Mouse (Mus musculus) CH12.LX (cell line): Measurements from ENCODE around the gene Abcb10. TPM values are rescaled to one million over a fixed set of nuclear protein-coding genes. Genes with fewer than 3 reads are reported as not detected.
A peak's percentile ranks its signal among the peaks of the same experiment; 100 is the strongest.
"Not testable (repeated sequence)": the region's sequence is repeated elsewhere in the genome, so short reads cannot be mapped to it uniquely, and the experiment has no call there.

Experiments used
- DNase-seq: peaks from one replicate; pipeline ENCODE4 v3.0.0-alpha.2; 2013; ENCODE audit errors: extremely low read depth
- H3K27ac ChIP-seq: 2 replicates; pipeline ENCODE4 v1.5.1; 2012; ENCODE audit warnings: low read depth, mild to moderate bottlenecking, control low read depth, moderate library complexity; ENCODE audit not compliant: insufficient read depth
- H3K27me3 ChIP-seq: replicated peaks from 2 replicates; pipeline ENCODE3; 2012; ENCODE audit warnings: inconsistent platforms
- H3K36me3 ChIP-seq, 2 experiments: replicated peaks in 1 of 2; 2 replicates each; pipeline versions ENCODE3 to v1.6.1; 2012; ENCODE audit warnings: inconsistent platforms in 1 of 2, low read length in 1 of 2, mild to moderate bottlenecking in 1 of 2, mixed read lengths in 1 of 2, moderate library complexity in 1 of 2; ENCODE audit not compliant: control insufficient read depth in 1 of 2, insufficient read depth in 1 of 2
- H3K4me1 ChIP-seq, 2 experiments: 2 replicates each; pipeline ENCODE4 v1.6.1; 2012; ENCODE audit warnings: inconsistent platforms in 1 of 2, moderate library complexity in 1 of 2; ENCODE audit not compliant: insufficient read depth in 2 of 2, control insufficient read depth in 1 of 2
- H3K4me2 ChIP-seq: 2 replicates; pipeline ENCODE4 v1.6.1; 2012; ENCODE audit warnings: low read depth, mild to moderate bottlenecking, control low read depth; ENCODE audit not compliant: poor library complexity, insufficient read depth, severe bottlenecking
- H3K4me3 ChIP-seq, 3 experiments: fragments of 150-350 bp in 1 of 3; sonication (generic) in 1 of 3; replicated peaks in 1 of 3; 2 replicates each; pipeline versions ENCODE3 to v1.5.1; 2011 to 2012; ENCODE audit warnings: low read depth in 2 of 3, low read length in 2 of 3, mild to moderate bottlenecking in 2 of 3, moderate library complexity in 2 of 3, control low read depth in 1 of 3, improper control_type of control experiment in 1 of 3, inconsistent platforms in 1 of 3, mixed read lengths in 1 of 3; ENCODE audit not compliant: poor library complexity in 1 of 3
- H3K79me2 ChIP-seq: replicated peaks from 2 replicates; pipeline ENCODE4 v1.6.1; 2012; ENCODE audit warnings: mild to moderate bottlenecking, moderate library complexity; ENCODE audit not compliant: control insufficient read depth, poor library complexity, insufficient read depth, severe bottlenecking; ENCODE audit errors: extremely low read depth
- H3K9ac ChIP-seq: 2 replicates; pipeline ENCODE4 v1.6.1; 2012; ENCODE audit warnings: low read depth, mild to moderate bottlenecking, control low read depth, moderate library complexity; ENCODE audit not compliant: insufficient read depth
- H3K9me3 ChIP-seq: replicated peaks from 2 replicates; pipeline ENCODE3; 2012; ENCODE audit warnings: low read length, inconsistent platforms, mixed read lengths
- BHLHE40 ChIP-seq: IDR thresholded peaks from 2 replicates; pipeline ENCODE4 v1.6.1; 2011; ENCODE audit warnings: mild to moderate bottlenecking, low read depth, low read length, improper control_type of control experiment
- CHD2 ChIP-seq: IDR thresholded peaks from 2 replicates; pipeline ENCODE4 v1.6.1; 2011; ENCODE audit warnings: low read length, improper control_type of control experiment
- ELF1 ChIP-seq: IDR thresholded peaks from 2 replicates; pipeline ENCODE4 v1.6.1; 2014; ENCODE audit warnings: low read depth, mild to moderate bottlenecking, inconsistent platforms, low read length, improper control_type of control experiment
- HCFC1 ChIP-seq: IDR thresholded peaks from 2 replicates; pipeline ENCODE4 v1.6.1; 2012; ENCODE audit warnings: low read depth, mild to moderate bottlenecking, inconsistent platforms, low read length, improper control_type of control experiment
- IRF4 ChIP-seq: IDR thresholded peaks from 2 replicates; pipeline ENCODE4 v1.6.1; 2014; ENCODE audit warnings: low read depth, mild to moderate bottlenecking, inconsistent platforms, low read length, improper control_type of control experiment
- JUN ChIP-seq: IDR thresholded peaks from 2 replicates; pipeline ENCODE4 v1.6.1; 2011; ENCODE audit warnings: low read depth, mild to moderate bottlenecking, low read length, improper control_type of control experiment, moderate library complexity; ENCODE audit not compliant: insufficient read depth
- KAT2A ChIP-seq: IDR thresholded peaks from 2 replicates; pipeline ENCODE4 v1.6.1; 2012; ENCODE audit warnings: low read length, improper control_type of control experiment, inconsistent platforms; ENCODE audit not compliant: insufficient replicate concordance
- MAX ChIP-seq: IDR thresholded peaks from 2 replicates; pipeline ENCODE4 v1.6.1; 2011; ENCODE audit warnings: low read length, improper control_type of control experiment
- MAZ ChIP-seq: IDR thresholded peaks from 2 replicates; pipeline ENCODE4 v1.6.1; 2012; ENCODE audit warnings: low read depth, mild to moderate bottlenecking, inconsistent platforms, low read length, improper control_type of control experiment, moderate library complexity
- POLR2A ChIP-seq: IDR thresholded peaks from 2 replicates; pipeline ENCODE4 v1.6.1; 2011; ENCODE audit warnings: low read depth, mild to moderate bottlenecking, improper control_type of control experiment, low read length
- POLR2AphosphoS2 ChIP-seq: IDR thresholded peaks from 2 replicates; pipeline ENCODE4 v1.6.1; 2011; ENCODE audit warnings: low read depth, low read length, improper control_type of control experiment
- RCOR1 ChIP-seq: conservative IDR thresholded peaks from 2 replicates; pipeline ENCODE4 v1.6.1; 2012; ENCODE audit warnings: low read depth, mild to moderate bottlenecking, inconsistent platforms, low read length, improper control_type of control experiment
- SIN3A ChIP-seq: IDR thresholded peaks from 2 replicates; pipeline ENCODE4 v1.6.1; 2012; ENCODE audit warnings: low read length, improper control_type of control experiment, inconsistent platforms
- SMC3 ChIP-seq: IDR thresholded peaks from 2 replicates; pipeline ENCODE4 v1.6.1; 2011; ENCODE audit warnings: low read depth, low read length, improper control_type of control experiment
- TBP ChIP-seq: conservative IDR thresholded peaks from 2 replicates; pipeline ENCODE4 v1.6.1; 2011; ENCODE audit warnings: low read depth, low read length, improper control_type of control experiment
- UBTF ChIP-seq: IDR thresholded peaks from 2 replicates; pipeline ENCODE4 v1.6.1; 2012; ENCODE audit warnings: low read depth, mild to moderate bottlenecking, inconsistent platforms, low read length, improper control_type of control experiment, moderate library complexity
- USF1 ChIP-seq: IDR thresholded peaks from 2 replicates; pipeline ENCODE4 v1.6.1; 2014; ENCODE audit warnings: low read depth, mild to moderate bottlenecking, inconsistent platforms, low read length, improper control_type of control experiment
- ZC3H11A ChIP-seq: IDR thresholded peaks from 2 replicates; pipeline ENCODE4 v1.6.1; 2012; ENCODE audit warnings: low read depth, mild to moderate bottlenecking, inconsistent platforms, low read length, improper control_type of control experiment
- ZNF384 ChIP-seq: IDR thresholded peaks from 2 replicates; pipeline ENCODE4 v1.6.1; 2012; ENCODE audit warnings: low read depth, low read length, improper control_type of control experiment, inconsistent platforms
- dilution Hi-C: fragments of 300-500 bp; cut with MboI; formaldehyde crosslinking; loops from 2 replicates; pipeline ENCODE4 v1.14.3; 2020; ENCODE audit warnings: low sequenced_read_pairs; ENCODE audit not compliant: extremely low pct_unique_long_range_greater_than_20kb, extremely low pct_ligation_motif_present
- in situ Hi-C: fragments of 300-500 bp; cut with MboI; formaldehyde crosslinking; loops from 3 replicates; pipeline ENCODE4 v1.14.3; 2019; ENCODE audit warnings: low sequenced_read_pairs, low pct_ligation_motif_present, low pct_unique_long_range_greater_than_20kb, mixed read lengths
- polyA plus RNA-seq: library from polyadenylated mRNA; unstranded; fragments of >175 nt; gene quantifications from 2 replicates; pipeline ENCODE4 v1.2.1, GENCODE M21; 2012; ENCODE audit warnings: low read depth; ENCODE audit not compliant: insufficient read length
- total RNA-seq, 2 experiments: library from RNA; depleted of rRNA; stranded (reverse); fragments of 300-350 nt in 1 of 2; fragments of >200 nt in 1 of 2; gene quantifications; 2 replicates each; pipeline ENCODE4 v1.2.3; 2012 to 2014

Gene Abcb10
- total and polyA plus RNA-seq, 3 experiments, result 8.0 to 8.5 (median 8.1) TPM

DNA sequence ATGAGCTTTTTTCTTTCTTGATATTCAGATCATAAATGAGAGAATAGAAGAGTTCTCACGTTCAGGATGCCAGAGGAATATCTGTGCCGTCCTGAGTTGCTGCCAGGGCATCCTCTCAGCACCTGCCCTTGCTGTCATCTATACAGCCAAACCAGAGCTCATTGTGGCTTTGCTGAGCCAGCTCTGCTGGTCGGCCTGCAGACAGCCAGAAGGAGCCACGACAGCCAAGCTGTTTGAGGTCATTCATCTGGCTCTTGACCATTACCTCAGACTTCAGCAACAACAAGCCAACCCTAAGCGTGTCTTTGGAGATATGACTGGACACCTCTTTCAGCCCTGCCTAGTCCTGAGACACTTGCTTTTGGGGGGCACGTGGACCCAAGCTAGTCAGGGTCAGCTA lies 44.9 kb upstream of the Abcb10 start:
- Histone ChIP-seq H3K9ac (no peak overlapping the region), H3K9me3 (no peaks in the 10 kb centered on the region), H3K27ac (no peak overlapping the region), H3K27me3 (no peaks in the 10 kb centered on the region), H3K4me1 (peaks cover 3 to 36% of the 10 kb centered on the region in 2 experiments; a peak in 3 of 4 replicates), H3K4me2 (no peak overlapping the region), H3K4me3 (no peak overlapping the region)
- dilution Hi-C loops (no loop called here), in situ Hi-C loops (no loop called here)
- TF ChIP-seq POLR2AphosphoS2, result no peak
- no peak for TF ChIP-seq BHLHE40
- TF ChIP-seq SMC3, result no peak
- no peak for TF ChIP-seq RCOR1
- no peak for TF ChIP-seq HCFC1
- no peak for TF ChIP-seq ZNF384
- TF ChIP-seq IRF4, result no peak
- TF ChIP-seq CHD2, result no peak
- no peak for TF ChIP-seq MAZ
- TF ChIP-seq MAX, result no peak
- TF ChIP-seq SIN3A, result no peak
- no peak for TF ChIP-seq USF1
- no peak for TF ChIP-seq TBP
- no peak for TF ChIP-seq JUN
- no peak for TF ChIP-seq ZC3H11A
- TF ChIP-seq UBTF, result no peak
- TF ChIP-seq POLR2A, result no peak
- TF ChIP-seq ELF1, result no peak
- no peak for TF ChIP-seq KAT2A
- TF ChIP-seq, all 38 proteins: peak for 0
- no peak for DNase-seq
- peaks cover 21% of the 10 kb centered on the region for H3K79me2 ChIP-seq
- peaks cover 55 to 87% of the 10 kb centered on the region in 2 experiments for H3K36me3 ChIP-seq

DNA sequence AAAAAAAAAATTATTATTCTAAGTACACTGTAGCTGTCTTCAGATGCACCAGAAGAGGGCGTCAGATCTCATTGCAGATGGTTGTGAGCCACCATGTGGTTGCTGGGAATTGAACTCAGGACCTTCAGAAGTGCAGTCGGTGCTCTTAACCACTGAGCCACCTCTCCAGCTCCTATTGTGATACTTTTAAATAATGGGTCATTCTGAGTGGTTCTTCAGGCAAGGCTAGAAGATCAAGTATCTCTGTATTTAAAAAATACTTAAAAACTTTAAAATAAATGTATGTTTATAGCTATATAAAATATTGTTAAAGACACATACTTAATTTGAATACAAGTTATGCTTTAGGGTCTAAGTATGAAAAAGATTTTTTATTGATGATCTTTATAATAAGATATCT lies 43.3 kb upstream of the Abcb10 start:
- H3K4me2 ChIP-seq, H3K27me3 ChIP-seq, in situ Hi-C loops, H3K4me3 ChIP-seq, H3K9ac ChIP-seq, H3K27ac ChIP-seq, dilution Hi-C loops, H3K9me3 ChIP-seq, DNase-seq: not testable (repeated sequence)
- peaks cover 52 to 78% of the 10 kb centered on the region in 2 experiments for H3K36me3 ChIP-seq
- peaks cover 30% of the 10 kb centered on the region for H3K79me2 ChIP-seq
- H3K4me1 ChIP-seq, result peaks cover 3 to 35% of the 10 kb centered on the region in 2 experiments; a peak in 3 of 4 replicates
- TF ChIP-seq TBP, result peak; percentile 67; the same call in 1 of the 2 replicates
